Mouse (Mus musculus) ovary, adult 18-20 months (tissue): Measurements from ENCODE around the gene Triobp.
"Not testable (repeated sequence)": the region's sequence is repeated elsewhere in the genome, so short reads cannot be mapped to it uniquely, and the experiment has no call there.

ENCODE experiments used
- DNase-seq: peaks from one replicate; pipeline ENCODE4 v3.0.0; 2022; ENCODE audit warnings: low spot score, mixed read lengths

Triobp gene

GRCm38 (mm10) chr15:79000357-79000791, 52.9 kb downstream of the Triobp start:
- DNase-seq = no peak

- no peak for DNase-seq
Measured at GRCm38 (mm10) chr15:79001559-79001958, 54.0 kb downstream of the Triobp start.

DNA sequence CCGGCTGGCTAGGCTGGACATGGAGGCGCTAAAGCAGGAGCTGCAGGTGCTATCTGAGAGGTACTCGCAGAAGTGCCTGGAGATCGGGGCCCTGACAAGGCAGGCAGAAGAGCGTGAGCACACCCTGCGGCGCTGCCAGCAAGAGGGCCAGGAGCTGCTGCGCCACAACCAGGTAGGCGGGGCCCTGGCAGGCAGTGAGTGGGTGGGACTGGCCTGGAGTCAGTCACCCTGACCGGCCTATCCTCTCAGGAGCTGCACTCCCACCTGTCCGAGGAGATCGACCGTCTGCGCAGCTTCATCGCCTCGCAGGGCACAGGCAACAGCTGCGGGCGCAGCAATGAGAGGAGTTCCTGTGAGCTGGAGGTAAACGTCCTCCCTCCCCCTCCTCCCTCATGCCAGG, 54.5 kb downstream of the Triobp start:
- DNase-seq = no peak

DNA sequence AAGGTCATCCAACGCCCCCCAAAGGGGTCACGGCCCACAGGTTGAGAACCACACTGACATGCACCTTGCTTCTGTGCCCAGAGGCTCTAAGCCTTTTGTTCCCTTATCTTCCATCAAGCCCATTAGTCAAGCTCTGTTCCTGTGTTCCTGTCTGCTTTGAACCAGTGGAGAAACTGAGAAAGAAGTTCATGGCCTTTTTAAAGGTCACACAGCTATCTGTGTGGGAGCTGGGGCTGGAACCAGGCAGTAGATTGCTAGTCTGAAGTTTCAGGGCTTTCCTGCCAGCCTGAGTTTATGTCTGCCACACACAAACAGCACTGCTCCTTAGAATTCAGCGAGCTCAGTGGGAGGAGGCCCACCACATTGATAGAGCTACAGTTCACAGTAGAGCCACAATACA, 55.6 kb downstream of the Triobp start:
- DNase-seq = no peak

DNA sequence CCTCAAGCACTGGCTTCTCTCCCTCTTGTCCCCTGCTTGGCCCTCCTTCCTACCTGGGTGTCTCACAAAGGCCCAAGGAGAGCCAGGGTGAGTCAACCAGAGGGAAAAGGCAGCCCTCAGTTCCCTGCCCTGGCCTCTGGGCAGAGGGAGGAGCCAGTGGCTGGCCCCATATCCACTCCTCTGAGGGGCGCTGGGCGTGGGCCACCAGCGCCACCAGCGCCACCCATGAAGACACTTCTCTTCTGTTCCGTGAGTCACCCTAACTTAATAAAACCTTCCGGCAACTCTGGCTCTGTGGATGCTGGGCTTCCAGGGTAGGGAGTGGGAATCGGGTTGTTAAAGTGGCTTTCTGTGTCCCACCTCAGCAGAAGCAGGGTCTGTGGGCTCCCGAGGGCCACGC, 58.1 kb downstream of the Triobp start:
- no peak for DNase-seq

- no peak for DNase-seq
Measured at GRCm38 (mm10) chr15:79006638-79007037, 59.1 kb downstream of the Triobp start.

DNA sequence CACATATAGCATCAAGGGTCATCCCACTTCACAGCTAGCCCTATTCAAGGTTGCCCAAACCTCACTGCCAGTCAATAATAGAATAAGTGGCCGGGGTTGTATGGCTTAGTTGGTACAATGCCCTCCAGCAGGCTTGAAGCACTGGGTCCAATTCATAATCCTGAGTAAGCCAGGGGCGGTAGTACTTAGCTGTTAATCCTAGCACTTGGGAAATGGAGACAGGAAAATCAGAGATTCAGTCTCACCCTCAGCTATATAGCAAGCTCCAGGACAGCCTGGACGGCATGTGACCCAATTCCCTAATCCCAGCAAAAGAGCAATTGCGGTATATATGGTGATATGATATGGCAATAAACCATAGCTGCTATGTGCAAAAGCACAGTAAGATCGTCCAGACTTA, 59.5 kb downstream of the Triobp start:
- DNase-seq = no peak

GRCm38 (mm10) chr15:79007836-79008235, 60.3 kb downstream of the Triobp start:
- not testable (repeated sequence) for DNase-seq

DNA sequence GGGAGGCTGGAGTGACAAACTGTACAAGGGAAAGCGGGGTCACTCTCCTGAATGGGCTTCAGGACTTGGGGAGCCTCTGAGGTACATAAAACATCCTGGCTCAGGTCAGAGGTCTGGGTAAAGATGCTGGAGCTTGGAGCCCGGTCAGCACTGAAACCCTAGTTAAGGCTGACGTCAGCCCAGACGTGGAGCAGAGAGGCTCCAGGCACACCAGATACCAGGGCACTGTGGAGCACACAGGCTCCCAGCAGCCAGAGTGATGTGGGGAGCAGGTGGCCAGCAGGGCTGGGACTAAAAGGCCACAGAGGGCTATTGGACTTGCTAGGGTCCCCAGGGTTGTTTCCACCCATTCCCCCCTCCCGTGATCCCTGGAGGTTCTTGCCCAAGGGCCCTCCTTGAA, 62.2 kb downstream of the Triobp start:
- no peak for DNase-seq

DNA sequence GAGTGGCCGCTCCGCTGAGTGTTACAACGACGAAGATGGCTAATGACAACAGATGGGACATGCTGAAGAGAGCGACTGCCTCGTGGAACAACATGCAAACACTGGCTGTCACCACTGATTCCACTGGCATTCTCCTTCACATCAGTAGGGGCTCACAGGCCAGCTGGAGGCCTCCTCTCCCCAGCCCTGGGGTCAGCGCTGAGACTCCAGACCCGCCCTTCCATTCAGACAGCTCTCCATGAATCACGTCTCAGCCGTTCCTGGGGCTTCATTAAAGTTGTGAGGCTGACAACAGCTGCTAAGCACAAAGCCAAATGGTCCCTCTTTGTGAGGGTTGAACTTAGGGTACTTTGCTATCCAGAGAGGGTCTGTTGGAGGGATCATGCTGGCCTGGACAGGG, 64.0 kb downstream of the Triobp start:
- no peak for DNase-seq

DNA sequence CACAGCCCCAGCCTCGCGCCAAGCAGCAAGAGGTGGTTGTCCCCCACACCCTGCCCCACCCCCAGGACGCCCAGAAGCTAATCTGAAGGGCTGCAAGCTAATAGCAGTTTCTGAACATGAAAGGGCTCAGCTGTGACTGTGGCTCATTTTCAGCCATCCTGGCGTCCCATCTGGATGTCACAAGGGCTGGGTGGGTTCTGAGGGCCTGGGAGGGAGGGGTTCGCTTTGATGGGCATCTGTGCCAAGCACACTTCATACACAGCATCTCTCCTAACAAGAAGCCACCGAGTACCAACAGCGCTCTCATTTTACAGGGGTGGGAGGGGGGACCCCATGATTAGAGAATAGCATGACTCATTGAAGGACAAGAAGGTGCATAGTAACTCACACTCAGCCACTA, 65.9 kb downstream of the Triobp start:
- DNase-seq = no peak

- no peak for DNase-seq
Measured at GRCm38 (mm10) chr15:79018191-79018590, 70.7 kb downstream of the Triobp start.

- no peak for DNase-seq
Measured at GRCm38 (mm10) chr15:79018886-79019285, 71.4 kb downstream of the Triobp start.

DNA sequence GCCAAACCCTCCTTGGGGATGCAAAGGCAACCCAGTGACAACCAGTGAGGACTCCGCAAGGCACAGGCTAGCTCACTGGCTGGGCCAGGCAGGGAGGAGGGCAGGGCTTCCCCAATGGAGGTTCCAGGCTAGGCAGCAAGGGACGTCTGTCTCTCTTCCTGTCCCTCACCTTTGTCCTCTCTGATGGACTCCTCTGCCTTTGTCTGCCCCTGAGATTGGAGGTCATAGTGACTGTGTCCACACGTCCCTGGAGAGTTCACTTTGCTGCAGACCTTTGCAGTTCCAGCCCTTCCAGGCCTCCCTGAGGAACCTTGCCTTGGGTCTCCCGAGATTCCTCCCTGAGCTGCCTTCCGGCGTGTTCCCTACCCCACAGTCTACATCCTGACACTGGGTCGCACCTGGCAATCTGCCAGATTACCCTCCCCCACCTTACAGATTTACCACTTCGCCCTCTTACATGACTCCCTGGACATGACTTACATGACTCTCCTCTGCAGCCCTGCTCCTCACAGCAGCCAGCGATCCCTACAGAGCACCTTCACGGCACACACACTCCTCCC, 75.2 kb downstream of the Triobp start:
- DNase-seq = no peak

GRCm38 (mm10) chr15:79023366-79023765, 75.8 kb downstream of the Triobp start:
- DNase-seq = no peak

- DNase-seq = no peak
Measured at GRCm38 (mm10) chr15:79025687-79026308, 78.3 kb downstream of the Triobp start.

DNA sequence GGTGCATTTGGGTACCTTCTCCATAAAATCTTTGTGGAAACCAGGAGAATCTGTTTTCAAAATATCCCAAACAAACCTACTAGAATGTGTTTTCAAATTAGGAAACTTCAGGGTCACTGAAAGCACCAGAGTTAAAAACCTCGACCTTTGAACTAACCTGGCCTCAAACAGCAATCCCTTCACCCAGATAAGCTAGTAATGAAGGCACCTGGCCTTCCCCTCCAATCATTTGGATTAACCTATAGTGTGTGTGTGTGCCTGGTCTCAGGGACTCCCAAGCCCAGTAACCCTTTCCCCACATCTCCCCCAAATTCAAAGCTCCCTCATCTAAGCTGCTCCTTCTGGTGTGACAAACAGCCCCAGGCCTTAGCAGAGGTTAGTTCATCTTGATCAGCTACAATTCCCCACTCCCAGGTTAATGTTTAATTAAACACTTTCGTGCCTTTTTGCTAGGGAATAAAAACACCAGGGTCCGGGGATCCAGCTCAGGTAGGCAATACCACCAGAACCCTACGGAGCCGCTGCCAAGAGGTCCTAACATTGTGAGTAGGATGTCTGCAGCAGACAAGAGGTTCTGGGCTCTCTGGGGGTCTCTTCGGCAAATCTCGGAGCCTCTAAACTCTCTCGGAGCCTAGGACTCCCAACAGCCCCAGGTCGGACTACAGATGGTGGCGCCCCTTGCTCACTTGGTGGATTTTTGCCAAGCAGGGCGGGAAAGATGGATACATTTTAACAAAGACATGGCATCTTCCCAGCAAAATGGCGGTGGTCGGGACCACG, 79.2 kb downstream of the Triobp start:
- no peak for DNase-seq

- DNase-seq = no peak
Measured at GRCm38 (mm10) chr15:79027291-79028205, 80.0 kb downstream of the Triobp start.

DNA sequence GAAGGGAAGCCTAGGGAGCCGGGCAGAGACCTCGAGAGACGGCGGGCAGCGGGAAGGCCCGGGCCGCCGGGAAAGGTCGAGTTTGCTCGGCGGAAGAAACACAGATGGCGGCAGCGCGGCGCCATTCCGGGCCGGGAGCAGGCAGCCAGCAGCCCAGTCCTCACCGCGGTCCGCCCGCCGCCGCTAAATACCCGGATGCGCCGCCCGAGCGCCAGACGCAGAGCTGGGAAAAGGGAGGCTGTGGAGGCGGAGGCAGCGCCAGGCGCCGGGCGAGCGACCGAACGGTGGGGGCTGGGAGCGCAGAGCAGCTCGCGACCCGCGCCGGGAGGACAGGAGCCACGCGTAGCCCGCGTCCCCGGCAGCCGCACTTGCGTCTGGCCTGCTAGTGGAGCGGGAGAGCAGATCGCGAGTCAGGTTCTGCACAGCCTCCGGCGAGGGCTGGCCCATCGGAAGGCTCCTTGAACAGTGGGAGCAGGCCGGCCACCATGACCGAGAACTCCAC, 80.8 kb downstream of the Triobp start, which contains the start of gene H1f0:
TSS of gene H1f0 (plus strand) at position 214 of the 502 bp plus-strand sequence.
- peak; percentile 88 for DNase-seq

GRCm38 (mm10) chr15:79028823-79029484, 81.4 kb downstream of the Triobp start:
- no peak for DNase-seq

DNA sequence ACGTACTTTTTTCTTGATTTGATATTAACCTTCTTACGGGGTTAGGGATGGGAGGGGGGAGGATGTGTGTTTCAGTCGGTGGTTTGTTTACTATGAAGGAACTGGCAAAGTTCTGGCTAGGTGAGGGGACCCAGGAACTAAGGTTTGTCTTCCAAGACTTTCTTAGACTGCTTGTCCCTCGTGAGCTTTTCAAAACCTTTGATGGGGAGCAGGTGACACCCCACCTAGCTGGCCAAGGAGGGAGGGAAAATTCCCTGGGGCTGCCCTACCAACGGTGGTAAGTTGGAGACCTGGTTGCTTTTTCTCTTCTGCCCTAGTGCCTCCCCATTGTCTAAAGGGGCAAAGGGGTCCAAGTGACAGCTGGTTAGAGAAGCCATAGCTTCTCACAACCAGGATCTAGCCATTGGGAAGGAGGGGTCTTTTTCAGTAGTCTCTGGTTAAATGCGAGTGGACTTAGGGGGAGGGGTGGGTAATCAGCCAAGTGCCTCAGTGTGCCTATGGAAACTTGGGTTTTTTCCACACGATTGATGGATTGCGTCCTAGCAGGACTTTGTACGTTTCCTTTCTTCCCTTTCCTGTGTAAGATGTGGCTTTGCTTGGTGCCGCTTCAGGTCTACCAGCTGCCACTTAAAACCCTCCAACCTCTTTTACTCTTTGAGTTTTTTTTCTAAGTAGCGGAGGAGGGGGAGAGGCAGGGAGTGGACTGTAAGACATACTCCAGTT, 82.2 kb downstream of the Triobp start:
- DNase-seq = no peak
